Mouse (Mus musculus) embryonic facial prominence, embryonic 13.5 days (tissue): ENCODE measurements around the gene Zbed6. TPM values are rescaled to one million over a fixed set of nuclear protein-coding genes. Genes with fewer than 3 reads are reported as not detected.

ENCODE experiments used
- ATAC-seq: fragments of 200-750 bp; cut with Nextera tagmentation; 2 replicates; pipeline ENCODE4 v1.8.0; 2017; ENCODE audit warnings: low read depth; ENCODE audit not compliant: insufficient number of reproducible peaks, insufficient read depth, low FRiP score, low TSS enrichment
- H3K27ac ChIP-seq: fragments of 300-500 bp; sonication (generic); 2 replicates; pipeline ENCODE4 v1.5.1; 2015; ENCODE audit warnings: moderate library complexity, mild to moderate bottlenecking, inconsistent platforms
- H3K27me3 ChIP-seq: fragments of 300-500 bp; sonication (generic); 2 replicates; pipeline ENCODE4 v1.6.1; 2015; ENCODE audit warnings: mild to moderate bottlenecking, inconsistent platforms
- H3K36me3 ChIP-seq: fragments of 300-500 bp; sonication (generic); 2 replicates; pipeline ENCODE4 v1.6.1; 2015; ENCODE audit warnings: mild to moderate bottlenecking, inconsistent platforms
- H3K4me1 ChIP-seq: fragments of 300-500 bp; sonication (generic); 2 replicates; pipeline ENCODE4 v1.6.1; 2015; ENCODE audit warnings: inconsistent platforms
- H3K4me2 ChIP-seq: fragments of 300-500 bp; sonication (generic); 2 replicates; pipeline ENCODE4 v1.6.1; 2015; ENCODE audit warnings: moderate library complexity, mild to moderate bottlenecking, inconsistent platforms
- H3K4me3 ChIP-seq: fragments of 300-500 bp; sonication (generic); 2 replicates; pipeline ENCODE4 v1.5.1; 2015; ENCODE audit warnings: mild to moderate bottlenecking, inconsistent platforms
- H3K9ac ChIP-seq: fragments of 300-500 bp; sonication (generic); 2 replicates; pipeline ENCODE4 v1.6.1; 2015; ENCODE audit warnings: mild to moderate bottlenecking, inconsistent platforms
- H3K9me3 ChIP-seq: fragments of 300-500 bp; sonication (generic); 2 replicates; pipeline ENCODE4 v1.6.1; 2016; ENCODE audit warnings: inconsistent platforms
- WGBS: fragments of 180-500 bp; shearing (Covaris S2); methylation state at CpG from one replicate; pipeline ENCODE4 v1.1.7; 2015; ENCODE audit warnings: mixed read lengths; 5-methylcytosine and 5-hydroxymethylcytosine counted together
- polyA plus RNA-seq: library from polyadenylated mRNA; unstranded; fragments of >200 nt; fragmentation: Nextera tagmentation; extraction: Ambion mirVana; gene quantifications from 2 replicates; pipeline ENCODE4 v1.2.1, GENCODE M21; 2015

Gene Zbed6
- polyA plus RNA-seq, 1 experiment from 2014 or later, result not detected

- no peak for ATAC-seq
- H3K36me3 ChIP-seq, result peaks cover 40% of the 10 kb centered on the region
- H3K4me2 ChIP-seq, result no peak overlapping the region
- peaks cover 6% of the 10 kb centered on the region; the same call in 1 of the 2 replicates for H3K4me1 ChIP-seq
- no peaks in the 10 kb centered on the region for H3K9me3 ChIP-seq
- no peak overlapping the region for H3K9ac ChIP-seq
- H3K27ac ChIP-seq, result no peak overlapping the region
- 75% methylated on average over 3 of the region's 3 CpGs for WGBS
- no peaks in the 10 kb centered on the region for H3K27me3 ChIP-seq
- no peak overlapping the region for H3K4me3 ChIP-seq
Observed at GRCm38 (mm10) chr1:133613817-133614216, 46.9 kb downstream of the Zbed6 start.

- no peak for ATAC-seq
- no peak overlapping the region for H3K27ac ChIP-seq
Observed at GRCm38 (mm10) chr1:133611436-133611835, 49.2 kb downstream of the Zbed6 start.

GRCm38 (mm10) chr1:133610601-133611000, 50.1 kb downstream of the Zbed6 start:
- no peak overlapping the region for H3K27ac ChIP-seq
- H3K4me3 ChIP-seq, result peak overlapping the region; percentile 97
- ATAC-seq, result no peak
- H3K9ac ChIP-seq, result peak overlapping the region; percentile 97
- H3K9me3 ChIP-seq, result no peaks in the 10 kb centered on the region
- peaks cover 45% of the 10 kb centered on the region for H3K36me3 ChIP-seq
- peaks cover 9% of the 10 kb centered on the region; the same call in 1 of the 2 replicates for H3K4me1 ChIP-seq
- 51% methylated on average over 6 of the region's 6 CpGs for WGBS
- peak overlapping the region; percentile 66 for H3K4me2 ChIP-seq
- H3K27me3 ChIP-seq, result no peaks in the 10 kb centered on the region

More at GRCm38 (mm10) chr1:133611436-133611835, 49.2 kb downstream of the Zbed6 start:
- 76% methylated on average over 1 of the region's 1 CpGs for WGBS
- Histone ChIP-seq H3K36me3 (peaks cover 43% of the 10 kb centered on the region), H3K9me3 (no peaks in the 10 kb centered on the region), H3K4me1 (peaks cover 9% of the 10 kb centered on the region; the same call in 1 of the 2 replicates), H3K4me2 (no peak overlapping the region), H3K9ac (no peak overlapping the region), H3K27me3 (no peaks in the 10 kb centered on the region), H3K4me3 (no peak overlapping the region)

GRCm38 (mm10) chr1:133609771-133610502, 50.7 kb downstream of the Zbed6 start, which contains the start of gene Snrpe:
Snrpe (minus strand) TSS chr1:133610291.
- Histone ChIP-seq H3K9me3 (no peaks in the 10 kb centered on the region), H3K9ac (peak within 1 kb of the TSS; percentile 97), H3K27me3 (no peaks in the 10 kb centered on the region), H3K4me1 (peaks cover 9% of the 10 kb centered on the region; the same call in 1 of the 2 replicates), H3K36me3 (peaks cover 47% of the 10 kb centered on the region), H3K4me3 (peak within 1 kb of the TSS; percentile 97), H3K4me2 (peak within 1 kb of the TSS; percentile 66), H3K27ac (peak within 1 kb of the TSS; percentile 91)
- ATAC-seq, result peak; percentile 94
- under 1% methylated on average over 69 of the region's 73 CpGs for WGBS

Other genes starting within 250 kb of the Zbed6 start
- gene Sox13, start 236.5 kb downstream of the Zbed6 start, polyA plus RNA-seq, result 5.2 and 7.3 TPM in 2 replicates
- gene Snrpe, start 50.6 kb downstream of the Zbed6 start, polyA plus RNA-seq, result 734 and 747 TPM in 2 replicates
- 7.9 and 9.3 TPM in 2 replicates for gene Gm38394, start 433 bp upstream of the Zbed6 start, polyA plus RNA-seq
- 1.2 and 1.3 TPM in 2 replicates for gene Lax1, start 29.2 kb upstream of the Zbed6 start, polyA plus RNA-seq
- 25.3 and 26.1 TPM in 2 replicates for gene Atp2b4, start 140.2 kb upstream of the Zbed6 start, polyA plus RNA-seq
- 0.81 and 1.0 TPM in 2 replicates for gene Optc, start 247.1 kb upstream of the Zbed6 start, polyA plus RNA-seq